Comparison of ENCODE assay signal across 25 mouse cellular contexts in the genomic region with DNA sequence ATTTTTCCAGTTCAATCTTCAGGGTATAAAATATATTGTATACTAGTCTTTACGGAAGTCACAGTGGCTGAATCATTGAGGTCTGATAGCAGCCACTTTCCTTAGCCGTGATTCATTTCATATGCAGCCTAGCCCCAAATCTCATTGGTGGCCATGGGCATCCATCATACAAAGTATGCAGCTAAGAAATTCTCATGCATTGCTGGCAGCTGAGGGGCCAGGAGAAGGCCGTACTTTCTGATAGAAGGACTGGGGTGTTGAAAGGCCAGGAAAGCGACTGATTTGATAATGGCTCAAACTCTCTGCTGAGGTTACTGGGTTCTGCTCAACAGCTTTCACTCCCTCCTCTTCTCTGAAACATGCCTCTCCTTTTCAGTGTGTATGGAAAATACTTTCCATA. TPM values are rescaled to one million over a fixed set of nuclear protein-coding genes. Genes with fewer than 3 reads are reported as not detected.
DNase-seq lines count a peak whose midpoint lies in the region; ATAC-seq and TF ChIP-seq lines count a peak whose summit lies in the region.
"Had no signal": no experiment of that assay in that cellular context is flagged by ENCODE, and none has a peak within 500 bp of the region (broad histone marks: within the 10 kb centered on the region; RNA-seq: fewer than 3 reads in every experiment).

No protein-coding gene starts in this region.

- H3K4me3 ChIP-seq in heart, embryonic 10.5 days, result peak overlapping the region; percentile 62
- H3K4me3 ChIP-seq in kidney, postnatal 0 days (replicated peaks; ENCODE audit: low read depth, low read length), result no peak overlapping the region
- H3K4me3 ChIP-seq in heart, postnatal 0 days (ENCODE audit: low read depth, low read length), result peak overlapping the region; percentile 55
- H3K4me3 ChIP-seq: limb, embryonic 13.5 days; liver, embryonic 13.5 days; megakaryocyte, embryonic 14.5 days; midbrain, embryonic 15.5 days; neural tube, embryonic 15.5 days; stomach, embryonic 15.5 days had no signal

- peaks cover 15% of the 10 kb centered on the region; the same call in 1 of the 2 replicates for H3K36me3 ChIP-seq in heart, embryonic 10.5 days
- H3K36me3 ChIP-seq in kidney, postnatal 0 days (ENCODE audit: insufficient read depth, low read length), result no peaks in the 10 kb centered on the region
- H3K36me3 ChIP-seq in heart, postnatal 0 days (replicated peaks; ENCODE audit: control insufficient read depth, insufficient read depth, low read length), result peaks cover 18% of the 10 kb centered on the region; the same call in 1 of the 2 replicates
- H3K36me3 ChIP-seq: limb, embryonic 13.5 days; liver, embryonic 13.5 days; midbrain, embryonic 15.5 days; neural tube, embryonic 15.5 days; stomach, embryonic 15.5 days had no signal

- H3K9me3 ChIP-seq in heart, embryonic 10.5 days, result no peaks in the 10 kb centered on the region
- H3K9me3 ChIP-seq in kidney, postnatal 0 days (replicated peaks; ENCODE audit: low read length), result no peaks in the 10 kb centered on the region
- H3K9me3 ChIP-seq in heart, postnatal 0 days (replicated peaks; ENCODE audit: control insufficient read depth, low read length), result no peaks in the 10 kb centered on the region
- H3K9me3 ChIP-seq: limb, embryonic 13.5 days; liver, embryonic 13.5 days; midbrain, embryonic 15.5 days; neural tube, embryonic 15.5 days; stomach, embryonic 15.5 days had no signal

- peak overlapping the region; percentile 91 for H3K27ac ChIP-seq in heart, embryonic 10.5 days
- H3K27ac ChIP-seq in kidney, postnatal 0 days, result no peak overlapping the region
- H3K27ac ChIP-seq in heart, postnatal 0 days (ENCODE audit: low read depth), result peak overlapping the region; percentile 97
- H3K27ac ChIP-seq: hindbrain, postnatal 0 days; limb, embryonic 13.5 days; liver, embryonic 13.5 days; midbrain, embryonic 15.5 days; neural tube, embryonic 15.5 days; stomach, embryonic 15.5 days had no signal

- H3K4me1 ChIP-seq in heart, embryonic 10.5 days, result peaks cover 27% of the 10 kb centered on the region
- no peaks in the 10 kb centered on the region for H3K4me1 ChIP-seq in kidney, postnatal 0 days (replicated peaks; ENCODE audit: insufficient read depth, low read length)
- H3K4me1 ChIP-seq in heart, postnatal 0 days (ENCODE audit: control insufficient read depth, insufficient read depth), result peaks cover 9% of the 10 kb centered on the region; the same call in 1 of the 2 replicates
- H3K4me1 ChIP-seq: limb, embryonic 13.5 days; liver, embryonic 13.5 days; stomach, embryonic 15.5 days had no signal

- DNase-seq in heart, embryonic 10.5 days (ENCODE audit: low spot score), result peak; percentile 84
- no peak for DNase-seq in heart, postnatal 36 days
- no peak for DNase-seq in kidney, postnatal 0 days (ENCODE audit: low spot score)
- no peak for DNase-seq in kidney, postnatal 4 days
- DNase-seq in NIH3T3 (ENCODE audit: low read depth), result peak; percentile 87
- no peak for DNase-seq in heart, postnatal 0 days (ENCODE audit: low spot score)
- DNase-seq in ovary, adult 18-20 months (ENCODE audit: low spot score), result no peak
- DNase-seq in cerebellum, postnatal 4 days (ENCODE audit: low spot score in 2 of 2), result no peak
- DNase-seq: cerebellum, adult 2 months; cerebellum, postnatal 36 days; gastrocnemius, postnatal 25 days; liver, embryonic 13.5 days; right cerebral cortex, postnatal 25 days had no signal

- no peak for TF ChIP-seq CTCF in kidney, postnatal 0 days (IDR thresholded peaks at IDR 0.05; ENCODE audit: low read depth)
- TF ChIP-seq CTCF in heart, postnatal 0 days (IDR thresholded peaks at IDR 0.05; ENCODE audit: low read depth), result no peak

- intact Hi-C loops in heart, postnatal 36 days (cut with DNase I), result loop anchor here (5.0 kb wide), 1 partner anchor 231 kb away; the partner anchor contains the start of gene Pcgf5

- WGBS in heart, embryonic 10.5 days, result 42% methylated on average over 4 of the region's 4 CpGs
- WGBS in kidney, postnatal 0 days, result 60% methylated on average over 4 of the region's 4 CpGs
- 17% methylated on average over 4 of the region's 4 CpGs for WGBS in heart, postnatal 0 days

- ATAC-seq in kidney, postnatal 0 days (replicated peaks; ENCODE audit: low FRiP score, low read depth), result no peak
- no peak for ATAC-seq in heart, postnatal 0 days (ENCODE audit: insufficient read depth, low read depth)
- ATAC-seq: forebrain, embryonic 16.5 days; hindbrain, postnatal 0 days; intestine, postnatal 0 days; midbrain, embryonic 15.5 days had no signal

- H3K4me2 ChIP-seq in kidney, postnatal 0 days (ENCODE audit: low read length), result peak overlapping the region; percentile 30; the same call in 1 of the 2 replicates
- peak overlapping the region; percentile 69 for H3K4me2 ChIP-seq in heart, postnatal 0 days (ENCODE audit: low read depth, low read length)
- H3K4me2 ChIP-seq: limb, embryonic 13.5 days; liver, embryonic 13.5 days; midbrain, embryonic 15.5 days; neural tube, embryonic 15.5 days; stomach, embryonic 15.5 days had no signal

- no peak for TF ChIP-seq EP300 in heart, postnatal 0 days (IDR thresholded peaks at IDR 0.05; ENCODE audit: low read depth)

- no peaks in the 10 kb centered on the region for H3K27me3 ChIP-seq in heart, embryonic 10.5 days (ENCODE audit: insufficient read depth, poor library complexity, severe bottlenecking)
- no peaks in the 10 kb centered on the region for H3K27me3 ChIP-seq in kidney, postnatal 0 days (ENCODE audit: insufficient read depth, low read length)
- no peaks in the 10 kb centered on the region for H3K27me3 ChIP-seq in heart, postnatal 0 days (ENCODE audit: control insufficient read depth, insufficient read depth, low read length)
- H3K27me3 ChIP-seq: liver, embryonic 13.5 days; midbrain, embryonic 15.5 days; neural tube, embryonic 15.5 days had no signal

- no peak overlapping the region for H3K9ac ChIP-seq in kidney, postnatal 0 days (ENCODE audit: low read depth, low read length)
- peak overlapping the region; percentile 69 for H3K9ac ChIP-seq in heart, postnatal 0 days (replicated peaks; ENCODE audit: low read depth, low read length)
- H3K9ac ChIP-seq: limb, embryonic 13.5 days; liver, embryonic 13.5 days; midbrain, embryonic 15.5 days; neural tube, embryonic 15.5 days; stomach, embryonic 15.5 days had no signal

RNA-seq across cellular contexts. Expression of gene Ankrd1, which starts 3.7 kb away (rescaled TPM):
- 212 and 390 TPM in 2 replicates for polyA plus RNA-seq in heart, embryonic 10.5 days (2016; fragmentation: Nextera tagmentation; extraction: Ambion mirVana)
- total RNA-seq in heart, postnatal 36 days (2021), result 100 to 1,000 TPM; 424 to 684 TPM
- 0.66 and 0.83 TPM in 2 replicates for polyA plus RNA-seq in kidney, postnatal 0 days (2015; fragmentation: Nextera tagmentation; extraction: Ambion mirVana)
- 557 and 776 TPM in 2 replicates for total RNA-seq in heart, postnatal 0 days (2014; rRNA removed; ENCODE audit: low replicate concordance)
- polyA plus RNA-seq in heart, postnatal 0 days (2015; fragmentation: Nextera tagmentation; extraction: Ambion mirVana), result 491 and 665 TPM in 2 replicates
- total RNA-seq: adrenal gland, adult 18-20 months; hematopoietic stem cell, adult 5-6 weeks; layer of hippocampus, postnatal 14 days; left cerebral cortex, postnatal 14 days had no signal
- polyA plus RNA-seq: forebrain, embryonic 16.5 days; hindbrain, postnatal 0 days; midbrain, embryonic 15.5 days had no signal

RNA-seq across cellular contexts. Expression of gene Rpp30, which starts 32.7 kb away (rescaled TPM):
- 61.1 and 72.2 TPM in 2 replicates for polyA plus RNA-seq in heart, embryonic 10.5 days (2016; fragmentation: Nextera tagmentation; extraction: Ambion mirVana)
- total RNA-seq in heart, postnatal 36 days (2021), result 10 to 100 TPM; 12.7 to 19.5 TPM
- polyA plus RNA-seq in kidney, postnatal 0 days (2015; fragmentation: Nextera tagmentation; extraction: Ambion mirVana), result 66.3 and 67.3 TPM in 2 replicates
- total RNA-seq in heart, postnatal 0 days (2014; rRNA removed; ENCODE audit: low replicate concordance), result 13.8 and 47.6 TPM in 2 replicates
- polyA plus RNA-seq in heart, postnatal 0 days (2015; fragmentation: Nextera tagmentation; extraction: Ambion mirVana), result 31.7 and 36.1 TPM in 2 replicates

RNA-seq across cellular contexts. Expression of gene Htr7, which starts 58.9 kb away (rescaled TPM):
- not detected in 2 replicates for polyA plus RNA-seq in heart, embryonic 10.5 days (2016; fragmentation: Nextera tagmentation; extraction: Ambion mirVana)
- under 1 TPM; 0.42 to 0.49 TPM for total RNA-seq in heart, postnatal 36 days (2021)
- 0.05 and 0.08 TPM in 2 replicates for polyA plus RNA-seq in kidney, postnatal 0 days (2015; fragmentation: Nextera tagmentation; extraction: Ambion mirVana)
- total RNA-seq in heart, postnatal 0 days (2014; rRNA removed; ENCODE audit: low replicate concordance), result not detected in 2 replicates
- polyA plus RNA-seq in heart, postnatal 0 days (2015; fragmentation: Nextera tagmentation; extraction: Ambion mirVana), result not detected in 2 replicates
- total RNA-seq: adrenal gland, adult 18-20 months; hematopoietic stem cell, adult 5-6 weeks had no signal
- polyA plus RNA-seq: liver, embryonic 13.5 days had no signal

Comparison
In these comparisons a context has a peak if more than half of its experiments do, and no peak if none do; other contexts are left out.
1. DNase-seq: peak in heart, embryonic 10.5 days (single experiment) and NIH3T3 (single experiment); none in heart, postnatal 36 days (0 of 2), kidney, postnatal 0 days (single experiment), kidney, postnatal 4 days (0 of 2), heart, postnatal 0 days (single experiment), ovary, adult 18-20 months (single experiment) and cerebellum, postnatal 4 days (0 of 2).
2. RNA of gene Ankrd1, which starts 3.7 kb away (polyA plus RNA-seq): 491 to 665 TPM in heart, postnatal 0 days and 212 to 390 TPM in heart, embryonic 10.5 days; 0.66 to 0.83 TPM in kidney, postnatal 0 days; every median in the first group is over 100 times any median in the second.